Mouse (Mus musculus): ENCODE measurements at regions not wholly inside any gene's neighbourhood (a gene's known extent, or its start where the extent isn't known, plus 50 kb on each side); places are given as distances from the start of the nearest gene placed in this dataset.

DNA sequence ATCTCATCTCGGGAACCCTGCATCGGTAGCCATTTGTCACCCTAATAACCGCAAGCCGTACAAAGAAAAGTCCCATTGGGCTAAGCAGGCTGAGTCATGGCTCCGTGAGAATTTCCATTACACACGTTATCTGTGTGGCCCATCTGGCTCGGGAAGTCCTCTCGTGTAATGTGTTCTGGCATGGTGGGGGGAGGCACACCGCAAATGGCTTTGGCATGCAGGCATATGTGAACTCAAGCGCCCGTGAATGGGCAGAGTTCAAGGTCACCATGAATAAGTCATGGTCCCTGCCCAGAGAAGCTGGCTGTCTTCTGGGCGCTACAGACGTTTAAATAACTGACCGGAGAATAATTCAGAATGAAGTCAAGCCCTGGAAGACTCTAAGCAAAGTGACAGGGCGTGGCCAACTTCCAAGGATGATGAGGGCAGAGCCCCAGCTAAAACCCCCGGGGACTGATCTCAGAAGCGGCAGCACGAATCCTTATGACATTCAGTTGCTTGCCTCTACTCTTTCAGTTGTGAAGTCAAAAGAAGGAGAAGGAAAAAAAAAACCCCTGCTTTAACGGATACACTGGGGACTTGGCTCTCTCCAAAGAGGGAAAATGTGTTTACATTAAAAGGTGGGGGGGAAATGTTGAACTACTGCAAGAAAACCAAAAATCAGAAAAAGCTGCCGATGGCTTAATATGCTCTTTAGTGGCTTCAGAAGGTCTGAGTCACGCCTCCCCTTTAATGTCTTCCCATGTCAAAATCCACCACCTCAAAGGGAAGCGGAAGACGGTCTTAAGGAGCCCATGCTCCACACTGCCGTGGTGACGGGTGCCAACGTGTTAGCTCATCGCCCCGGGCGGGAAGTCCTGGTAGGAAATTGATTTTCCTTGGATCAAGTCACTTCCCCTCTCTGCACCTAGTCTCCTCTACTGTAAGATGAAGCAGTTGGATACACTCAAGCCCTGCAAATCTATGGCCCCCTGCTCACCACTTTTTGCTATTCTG is 186.1 kb downstream of the Cdc5l start:
- Histone ChIP-seq H3K4me3 (ENCODE audit: insufficient read depth, low read length) (no peak overlapping the region), H3K27ac (ENCODE audit: insufficient read depth, low read length) (no peak overlapping the region), H3K4me1 (ENCODE audit: control insufficient read depth, insufficient read depth, low read length) (no peaks in the 10 kb centered on the region)
- TF ChIP-seq CTCF (IDR thresholded peaks at IDR 0.05; ENCODE audit: extremely low read depth, insufficient read depth, low read length) (no peak), POLR2A (IDR thresholded peaks at IDR 0.05; ENCODE audit: extremely low read depth, insufficient read depth, low read length) (no peak)

DNA sequence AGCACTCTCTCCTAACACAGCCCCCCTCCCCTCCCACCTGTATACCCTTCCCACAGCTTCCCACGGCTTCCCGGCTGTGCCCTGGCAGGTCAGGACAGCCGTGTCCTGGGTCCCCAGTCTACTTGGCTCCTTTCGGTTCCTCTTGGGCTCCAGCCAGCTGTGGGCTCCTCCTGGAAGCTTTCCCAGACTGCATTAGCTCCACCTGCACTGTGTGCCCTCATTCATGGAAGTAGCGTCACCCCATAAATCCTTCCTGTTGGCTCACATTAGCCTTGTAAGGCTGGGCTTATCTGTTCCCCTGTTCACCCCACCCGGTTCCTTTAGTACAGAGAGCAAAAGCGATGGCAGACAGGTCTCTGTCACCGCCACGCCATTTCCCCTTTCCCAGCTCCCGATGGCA is 188.7 kb downstream of the Cdc5l start:
- H3K4me3 ChIP-seq (ENCODE audit: insufficient read depth, low read length) = no peak overlapping the region
- H3K4me1 ChIP-seq (ENCODE audit: control insufficient read depth, insufficient read depth, low read length) = no peaks in the 10 kb centered on the region
- no peak overlapping the region for H3K27ac ChIP-seq (ENCODE audit: insufficient read depth, low read length)
- no peak for TF ChIP-seq CTCF (IDR thresholded peaks at IDR 0.05; ENCODE audit: extremely low read depth, insufficient read depth, low read length)
- TF ChIP-seq POLR2A (IDR thresholded peaks at IDR 0.05; ENCODE audit: extremely low read depth, insufficient read depth, low read length) = no peak

DNA sequence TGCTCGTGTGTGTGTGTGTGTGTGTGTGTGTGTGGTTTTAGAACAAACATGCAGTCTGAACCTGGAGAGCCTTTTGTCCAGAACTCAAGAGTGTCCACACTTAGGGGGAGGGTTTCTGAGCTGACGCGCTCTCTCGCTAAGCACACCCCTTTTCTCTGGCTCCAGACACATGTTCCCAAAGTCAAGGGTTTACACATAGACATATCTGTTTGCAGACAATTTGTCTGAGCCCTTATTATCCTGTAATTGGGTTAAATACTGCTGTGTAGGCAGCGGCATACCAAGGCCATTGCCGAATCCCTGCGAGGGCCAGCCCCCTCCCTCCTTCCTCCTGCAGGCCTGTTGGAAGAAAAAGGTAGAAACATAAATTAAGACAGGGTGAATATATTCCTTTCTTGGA is 190.4 kb downstream of the Cdc5l start:
- no peaks in the 10 kb centered on the region for H3K4me1 ChIP-seq (ENCODE audit: control insufficient read depth, insufficient read depth, low read length)
- no peak for TF ChIP-seq CTCF (IDR thresholded peaks at IDR 0.05; ENCODE audit: extremely low read depth, insufficient read depth, low read length)
- no peak for TF ChIP-seq POLR2A (IDR thresholded peaks at IDR 0.05; ENCODE audit: extremely low read depth, insufficient read depth, low read length)
- H3K4me3 ChIP-seq (ENCODE audit: insufficient read depth, low read length) = no peak overlapping the region
- no peak overlapping the region for H3K27ac ChIP-seq (ENCODE audit: insufficient read depth, low read length)

DNA sequence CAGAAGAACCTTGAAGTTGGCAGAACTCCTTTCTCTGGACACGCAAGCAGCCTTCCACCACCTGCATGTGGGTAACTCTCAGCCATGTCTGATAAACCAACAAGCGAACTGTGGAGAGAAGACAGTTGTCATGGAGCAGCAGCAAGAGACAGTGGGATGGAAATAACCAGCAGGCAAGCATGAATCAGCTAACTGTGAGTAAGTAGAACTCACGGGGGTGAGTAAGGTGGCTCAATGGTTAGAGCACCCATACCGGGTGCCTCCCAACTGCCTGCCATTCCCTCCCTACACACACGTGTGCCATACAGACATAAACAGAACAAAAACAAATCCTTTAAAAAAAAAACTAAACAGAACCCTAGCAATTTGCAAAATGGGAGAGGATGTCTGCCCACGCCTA is 191.5 kb downstream of the Cdc5l start:
- TF ChIP-seq CTCF (IDR thresholded peaks at IDR 0.05; ENCODE audit: extremely low read depth, insufficient read depth, low read length) = no peak
- no peak for TF ChIP-seq POLR2A (IDR thresholded peaks at IDR 0.05; ENCODE audit: extremely low read depth, insufficient read depth, low read length)
- no peak overlapping the region for H3K27ac ChIP-seq (ENCODE audit: insufficient read depth, low read length)
- no peaks in the 10 kb centered on the region for H3K4me1 ChIP-seq (ENCODE audit: control insufficient read depth, insufficient read depth, low read length)

DNA sequence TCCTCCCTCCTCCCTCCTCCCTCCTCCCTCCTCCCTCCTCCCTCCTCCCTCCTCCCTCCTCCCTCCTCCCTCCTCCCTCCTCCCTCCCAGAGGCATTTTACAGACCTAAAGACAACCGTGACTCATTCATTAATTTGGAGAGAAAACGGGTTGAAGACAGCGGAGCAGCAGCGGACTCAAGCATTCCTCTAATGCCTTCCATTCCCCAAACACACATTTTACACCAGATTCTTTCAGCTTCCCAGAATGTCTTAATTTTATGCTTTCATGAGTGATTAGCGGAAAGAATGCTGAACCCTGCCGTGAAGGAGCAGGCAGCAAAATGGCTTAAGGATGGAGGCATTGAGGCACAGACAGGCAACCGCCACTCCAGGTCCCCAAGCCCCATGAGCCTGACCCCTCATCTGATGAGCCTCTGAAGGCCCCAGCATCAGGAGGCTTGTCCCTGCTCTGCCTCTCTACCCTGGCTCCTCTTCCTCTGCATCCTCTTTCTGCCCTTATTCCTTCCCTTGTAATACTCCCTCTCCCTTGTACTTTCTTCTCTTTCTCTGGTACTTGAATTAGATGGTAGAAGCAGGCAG is 192.5 kb downstream of the Cdc5l start:
- H3K4me3 ChIP-seq (ENCODE audit: insufficient read depth, low read length) = no peak overlapping the region
- TF ChIP-seq CTCF (IDR thresholded peaks at IDR 0.05; ENCODE audit: extremely low read depth, insufficient read depth, low read length) = no peak
- TF ChIP-seq POLR2A (IDR thresholded peaks at IDR 0.05; ENCODE audit: extremely low read depth, insufficient read depth, low read length) = no peak
- H3K27ac ChIP-seq (ENCODE audit: insufficient read depth, low read length) = no peak overlapping the region
- H3K4me1 ChIP-seq (ENCODE audit: control insufficient read depth, insufficient read depth, low read length) = no peaks in the 10 kb centered on the region

More for the DNA sequence above, 191.5 kb downstream of the Cdc5l start:
- no peak overlapping the region for H3K4me3 ChIP-seq (ENCODE audit: insufficient read depth, low read length)

DNA sequence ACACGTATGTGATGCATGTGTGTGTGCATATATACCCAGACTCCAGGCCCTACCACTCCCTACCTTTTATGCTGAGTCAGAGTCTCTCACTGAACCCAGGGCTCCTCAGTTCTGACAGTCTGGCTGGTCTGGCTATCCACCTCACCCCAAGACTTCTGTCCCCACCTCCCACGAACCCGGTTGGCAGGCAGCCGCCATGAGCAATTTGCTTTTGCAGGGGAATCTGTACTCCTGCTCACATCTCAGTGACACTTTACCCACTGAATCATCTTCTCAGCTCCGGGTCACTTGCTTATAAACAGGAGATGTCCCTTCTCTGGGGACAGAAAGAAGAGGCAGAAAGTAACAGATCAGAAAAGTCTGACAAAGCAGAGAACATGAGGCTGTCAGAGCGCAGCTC is 193.0 kb downstream of the Cdc5l start:
- no peaks in the 10 kb centered on the region for H3K4me1 ChIP-seq (ENCODE audit: control insufficient read depth, insufficient read depth, low read length)
- TF ChIP-seq POLR2A (IDR thresholded peaks at IDR 0.05; ENCODE audit: extremely low read depth, insufficient read depth, low read length) = no peak
- no peak overlapping the region for H3K4me3 ChIP-seq (ENCODE audit: insufficient read depth, low read length)
- H3K27ac ChIP-seq (ENCODE audit: insufficient read depth, low read length) = no peak overlapping the region

DNA sequence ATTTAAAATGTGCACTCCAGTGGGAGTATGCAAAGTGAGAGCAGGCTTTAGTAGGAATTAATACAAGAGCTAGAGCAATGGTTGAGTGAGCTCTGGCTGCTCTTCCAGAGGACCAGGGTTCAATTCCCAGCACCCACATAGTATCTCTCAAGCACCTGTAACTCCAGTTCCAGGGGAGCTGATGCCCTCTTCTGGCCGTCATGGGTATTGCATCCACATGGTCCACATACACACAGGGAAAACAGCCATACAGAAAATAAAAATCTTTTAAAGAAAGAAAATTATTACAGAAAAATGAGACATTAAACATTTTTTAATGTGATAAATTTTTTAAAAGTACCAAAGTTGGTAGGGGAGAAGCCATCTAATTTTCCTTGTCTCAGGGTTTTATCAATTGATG is 196.3 kb downstream of the Cdc5l start:
- TF ChIP-seq POLR2A (IDR thresholded peaks at IDR 0.05; ENCODE audit: extremely low read depth, insufficient read depth, low read length) (no peak), CTCF (IDR thresholded peaks at IDR 0.05; ENCODE audit: extremely low read depth, insufficient read depth, low read length) (no peak)

DNA sequence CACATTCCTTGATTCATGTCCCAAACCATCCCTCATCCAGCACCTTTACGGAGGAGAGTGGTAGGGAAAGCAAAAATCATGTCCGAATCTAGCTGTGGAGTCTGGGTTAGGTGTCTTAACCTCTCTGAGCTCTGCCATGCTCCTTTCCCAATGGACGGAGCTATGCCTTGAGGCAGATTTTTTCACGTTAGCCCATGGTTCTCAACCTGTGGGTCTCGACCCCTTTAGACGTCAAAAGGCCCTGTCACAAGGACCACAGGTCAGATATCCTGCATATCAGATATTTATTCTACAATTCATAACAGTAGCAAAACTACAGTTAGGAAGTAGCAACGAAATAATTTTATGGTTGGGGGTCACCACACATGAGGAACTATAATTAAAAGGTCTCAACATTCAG is 198.1 kb downstream of the Cdc5l start:
- no peak for TF ChIP-seq CTCF (IDR thresholded peaks at IDR 0.05; ENCODE audit: extremely low read depth, insufficient read depth, low read length)
- no peak for TF ChIP-seq POLR2A (IDR thresholded peaks at IDR 0.05; ENCODE audit: extremely low read depth, insufficient read depth, low read length)
- H3K27ac ChIP-seq (ENCODE audit: insufficient read depth, low read length) = no peak overlapping the region
- H3K4me1 ChIP-seq (ENCODE audit: control insufficient read depth, insufficient read depth, low read length) = no peaks in the 10 kb centered on the region
- no peak overlapping the region for H3K4me3 ChIP-seq (ENCODE audit: insufficient read depth, low read length)

More for the DNA sequence above, 196.3 kb downstream of the Cdc5l start:
- H3K27ac ChIP-seq (ENCODE audit: insufficient read depth, low read length) = no peak overlapping the region
- no peaks in the 10 kb centered on the region for H3K4me1 ChIP-seq (ENCODE audit: control insufficient read depth, insufficient read depth, low read length)
- no peak overlapping the region for H3K4me3 ChIP-seq (ENCODE audit: insufficient read depth, low read length)

DNA sequence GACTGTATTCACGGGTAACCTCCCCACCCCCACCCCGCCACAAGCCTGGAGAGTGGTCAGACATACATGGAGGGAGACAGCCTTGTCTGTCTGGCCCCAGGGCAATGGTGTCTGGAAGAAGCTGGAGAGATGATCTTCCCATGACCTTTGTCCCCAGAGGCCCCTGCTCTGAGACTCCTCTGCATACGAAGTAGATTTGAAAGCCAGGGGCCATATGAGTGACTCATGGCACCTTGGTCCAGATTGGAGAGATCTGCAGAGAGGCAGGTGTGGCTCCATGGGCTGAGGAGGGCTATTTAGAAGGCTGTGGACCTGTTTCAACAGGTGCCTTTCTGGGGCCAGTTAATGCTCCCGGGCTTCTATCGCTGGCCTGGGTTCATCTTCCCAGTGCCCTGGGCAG is 200.7 kb downstream of the Cdc5l start:
- no peak overlapping the region for H3K27ac ChIP-seq (ENCODE audit: insufficient read depth, low read length)

DNA sequence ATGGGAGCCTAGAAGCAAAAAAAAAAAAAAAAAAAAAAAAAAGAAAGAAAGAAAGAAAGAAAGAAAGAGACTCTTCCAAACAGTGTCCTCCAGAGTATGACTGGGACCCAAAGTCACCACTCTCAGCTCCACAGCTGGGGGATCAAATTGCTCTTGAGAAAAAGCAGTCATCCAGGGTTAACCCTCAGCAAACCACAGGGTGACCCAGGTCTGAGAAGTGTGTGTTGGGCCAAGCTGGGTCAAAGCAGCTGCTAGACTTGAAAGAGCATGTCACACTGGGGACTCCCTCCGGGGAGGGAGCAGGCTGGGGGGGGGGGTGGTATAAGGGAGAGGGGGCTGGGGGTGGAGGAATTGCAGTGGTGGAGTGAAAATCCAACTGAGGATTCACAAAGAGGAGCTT is 206.3 kb downstream of the Cdc5l start:
- Histone ChIP-seq H3K4me1 (ENCODE audit: control insufficient read depth, insufficient read depth, low read length) (no peaks in the 10 kb centered on the region), H3K27ac (ENCODE audit: insufficient read depth, low read length) (no peak overlapping the region), H3K4me3 (ENCODE audit: insufficient read depth, low read length) (no peak overlapping the region)
- TF ChIP-seq POLR2A (IDR thresholded peaks at IDR 0.05; ENCODE audit: extremely low read depth, insufficient read depth, low read length) = no peak
- TF ChIP-seq CTCF (IDR thresholded peaks at IDR 0.05; ENCODE audit: extremely low read depth, insufficient read depth, low read length) = no peak

More for the DNA sequence above, 200.7 kb downstream of the Cdc5l start:
- no peak for TF ChIP-seq POLR2A (IDR thresholded peaks at IDR 0.05; ENCODE audit: extremely low read depth, insufficient read depth, low read length)
- no peak for TF ChIP-seq CTCF (IDR thresholded peaks at IDR 0.05; ENCODE audit: extremely low read depth, insufficient read depth, low read length)
- no peak overlapping the region for H3K4me3 ChIP-seq (ENCODE audit: insufficient read depth, low read length)
- H3K4me1 ChIP-seq (ENCODE audit: control insufficient read depth, insufficient read depth, low read length) = no peaks in the 10 kb centered on the region

Data from cortical plate, adult 2 months (tissue).